Mouse (Mus musculus) urinary bladder, postnatal 36 days (tissue): Measurements from ENCODE around the gene Sptb.

ENCODE experiments used
- DNase-seq, 2 experiments: peaks; one replicate each; pipeline ENCODE4 v3.0.0; 2022; ENCODE audit warnings: low spot score in 2 of 2, mixed read lengths in 1 of 2

Sptb gene

DNA sequence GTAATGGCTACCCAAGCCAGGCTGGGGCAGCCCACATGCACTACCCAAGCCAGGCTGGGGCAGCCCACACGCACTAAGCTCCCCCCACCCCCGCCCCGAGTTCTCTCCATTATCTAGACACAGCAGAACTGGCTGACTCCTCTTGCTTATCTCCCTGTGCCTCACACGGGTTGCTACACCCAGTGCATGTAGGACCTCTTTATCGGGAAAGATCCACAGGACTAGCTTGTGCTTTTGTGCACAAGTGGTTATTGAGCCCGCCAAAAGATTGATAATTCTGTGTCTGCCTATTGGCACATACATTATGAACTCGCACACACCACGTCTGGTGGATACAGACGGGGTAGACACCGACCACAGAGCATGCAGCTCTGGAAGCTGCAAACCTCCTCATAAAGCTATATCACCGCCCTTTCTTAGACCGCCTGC, 36.5 kb downstream of the Sptb start:
- DNase-seq: no peak

DNA sequence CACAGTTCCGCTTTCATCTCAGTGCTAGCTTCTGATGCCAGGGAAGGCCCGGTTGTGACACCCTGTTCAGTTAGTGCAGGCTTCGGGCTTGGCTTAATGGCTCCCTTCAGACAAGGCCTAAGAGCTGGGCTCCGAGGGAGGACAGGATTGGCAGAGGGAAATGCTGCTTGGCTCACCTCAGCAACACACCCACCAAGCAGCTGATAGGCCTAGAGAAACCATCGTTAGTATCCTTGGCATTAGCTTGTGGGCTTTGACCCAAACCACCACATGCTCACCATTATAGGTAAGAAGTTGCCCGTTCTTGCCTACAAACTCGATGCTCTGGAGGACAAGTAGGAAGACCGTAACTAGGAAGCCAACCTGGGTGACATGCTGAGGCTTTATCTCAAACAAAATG, 38.3 kb downstream of the Sptb start:
- no peak for DNase-seq

DNA sequence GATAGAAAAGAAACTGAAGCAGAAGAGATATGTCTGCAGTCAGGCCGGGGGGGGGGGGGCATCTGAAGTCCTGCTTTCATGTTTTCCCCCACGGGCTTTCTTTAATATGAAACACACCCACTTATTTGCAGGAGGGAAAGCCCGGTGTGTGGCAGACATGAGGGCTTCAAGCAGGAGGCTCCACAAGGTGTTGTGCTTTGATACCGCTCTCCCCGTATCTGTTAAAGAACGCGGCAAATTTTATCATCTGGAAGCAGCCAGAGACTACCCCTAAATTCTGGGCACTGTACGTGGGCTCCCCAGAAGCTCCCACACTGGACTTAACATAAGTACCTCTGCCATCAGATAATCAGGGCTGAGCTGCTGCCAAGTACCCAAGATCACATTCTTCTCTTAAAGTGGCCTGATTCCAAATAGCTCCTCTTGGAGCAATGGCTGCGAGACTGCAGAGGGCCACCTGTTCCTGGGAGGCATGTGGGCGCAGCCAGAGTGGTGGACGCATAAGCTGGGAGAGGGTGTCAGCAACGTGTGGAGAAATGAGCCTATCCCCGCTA, 39.7 kb downstream of the Sptb start:
- no peak for DNase-seq

DNA sequence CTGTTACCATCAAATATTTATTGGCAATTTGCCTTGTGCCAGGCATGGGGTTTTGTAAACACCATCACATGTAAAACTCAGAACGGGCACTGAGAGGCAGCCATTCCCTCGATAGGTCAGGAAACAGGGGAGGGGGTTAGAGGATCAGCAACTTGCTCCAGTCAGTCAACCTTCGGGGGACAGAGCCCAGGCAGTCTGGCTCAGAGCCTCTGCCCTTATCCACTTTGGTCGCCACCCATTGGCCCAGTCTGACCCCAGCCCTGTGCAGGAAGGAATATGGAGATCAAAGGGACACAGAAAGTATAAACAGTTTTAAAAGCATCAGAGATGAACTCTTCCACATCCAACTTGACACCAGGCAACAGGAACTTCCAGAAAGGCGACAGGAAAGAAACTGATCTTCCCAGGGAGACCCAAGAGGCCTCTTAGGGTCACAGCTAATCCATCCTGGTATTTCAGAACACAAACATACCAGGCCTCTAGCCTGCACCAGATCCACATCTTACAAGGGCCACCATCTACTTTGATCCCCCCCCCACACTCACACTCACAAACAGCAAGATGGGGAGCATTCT, 40.3 kb downstream of the Sptb start:
- no peak for DNase-seq

DNA sequence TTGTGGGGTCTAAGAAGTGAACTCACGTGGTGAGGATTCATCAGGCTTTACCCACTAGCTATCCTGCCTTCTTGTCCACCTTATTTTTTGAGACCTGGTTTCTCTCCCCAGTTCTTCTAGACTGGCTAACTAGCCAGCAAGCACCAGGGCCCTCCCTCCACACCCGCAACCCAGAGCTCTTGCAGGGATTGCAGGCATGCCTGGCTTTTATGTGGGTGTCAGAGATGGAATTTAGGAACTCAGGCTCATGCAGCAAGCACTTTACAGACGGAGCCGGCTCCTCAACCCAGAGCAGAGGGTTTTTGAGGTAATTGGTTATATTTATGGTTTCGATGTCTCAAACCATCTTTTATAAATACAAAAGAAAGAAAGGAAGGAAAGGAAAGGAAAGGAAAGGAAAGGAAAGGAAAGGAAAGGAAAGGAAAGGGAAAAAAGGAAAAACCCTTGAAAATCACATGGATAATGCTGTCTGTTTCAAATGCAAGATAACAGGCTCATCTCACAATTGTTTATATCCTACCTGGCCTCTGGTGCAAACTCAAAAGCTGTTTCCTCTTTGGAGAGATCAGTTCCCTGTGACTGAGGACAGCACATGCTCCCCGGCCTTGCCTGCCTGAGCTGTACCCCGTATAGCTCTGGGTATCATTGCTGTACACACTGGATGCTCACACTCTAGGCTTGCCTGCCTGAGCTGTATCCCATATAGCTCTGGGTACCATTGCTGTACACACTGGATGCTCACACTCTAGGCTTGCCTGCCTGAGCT, 41.5 kb downstream of the Sptb start:
- DNase-seq: no peak

DNA sequence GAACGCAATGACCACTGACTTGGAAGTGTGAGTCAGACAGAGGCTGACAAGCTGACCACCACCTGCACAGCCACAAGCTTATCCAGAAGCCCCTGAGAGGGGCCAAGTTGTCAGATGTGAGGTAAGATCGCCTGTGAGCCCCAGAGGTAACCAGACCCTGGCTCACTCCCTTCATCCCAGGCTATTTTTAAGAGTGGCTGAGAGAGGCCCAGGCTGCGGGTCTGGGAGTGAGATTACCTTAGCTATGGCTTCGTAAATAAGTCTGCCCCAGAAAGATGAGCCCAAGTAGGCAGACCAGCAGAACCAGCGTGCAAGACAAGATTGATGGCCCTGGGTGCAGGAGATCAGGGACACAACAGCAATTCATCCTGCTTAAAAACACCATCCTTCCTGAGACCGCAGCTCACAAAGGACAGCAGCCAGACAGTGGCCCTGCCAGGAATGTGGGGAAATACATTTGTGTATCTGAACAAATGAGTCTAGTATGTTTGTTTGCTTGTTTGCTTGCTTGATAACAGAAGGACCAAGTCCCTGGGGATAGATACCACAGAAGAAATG, 58.5 kb downstream of the Sptb start:
- no peak for DNase-seq

DNA sequence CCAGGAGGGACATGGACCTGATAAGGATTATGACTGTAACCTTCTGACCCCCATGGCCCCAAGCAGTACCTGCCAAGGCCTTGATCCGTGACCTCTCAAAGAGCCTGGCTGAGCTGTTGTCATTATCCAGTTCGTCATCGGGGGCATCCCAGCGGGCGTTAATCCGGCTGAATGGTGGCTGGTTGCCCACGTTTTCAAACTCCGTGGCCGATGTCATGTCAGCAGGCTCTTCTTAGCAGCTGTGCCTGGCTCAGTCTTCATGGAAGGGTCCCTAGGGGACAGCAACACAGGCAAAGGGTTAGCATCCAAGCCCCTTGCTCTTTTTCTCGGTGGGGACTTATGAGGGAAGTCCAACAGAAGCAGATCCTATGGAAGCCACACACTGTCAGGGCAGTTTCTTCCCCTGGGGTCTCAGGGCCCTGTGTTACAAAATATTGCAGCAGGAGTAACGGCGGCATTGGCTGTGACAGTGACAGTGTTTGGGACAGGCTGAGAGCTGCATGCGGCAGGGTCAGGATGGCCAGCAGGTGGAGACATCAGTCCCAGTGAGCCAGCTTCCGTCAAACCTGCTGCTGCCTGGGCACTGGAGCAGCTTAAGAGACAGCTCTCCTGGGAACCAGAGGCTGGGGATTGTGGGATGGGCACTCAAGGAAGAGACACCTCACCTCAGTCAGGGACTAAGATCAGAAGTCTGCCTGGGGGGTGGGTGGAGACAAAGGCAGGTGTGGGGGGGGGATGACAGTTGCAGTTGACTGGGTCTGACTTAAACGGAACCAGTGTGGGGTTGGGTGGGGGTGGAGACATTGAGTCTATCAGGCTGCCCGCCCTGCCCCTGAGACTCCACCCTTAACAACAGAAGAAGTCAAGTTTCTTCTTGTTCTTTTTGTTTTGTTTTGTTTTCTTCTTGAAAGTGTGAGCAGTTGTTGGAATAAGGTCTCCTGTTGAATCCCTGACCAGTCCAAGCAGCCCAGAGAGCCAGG, 60.3 kb downstream of the Sptb start:
- DNase-seq: peak; percentile 48 to 69

DNA sequence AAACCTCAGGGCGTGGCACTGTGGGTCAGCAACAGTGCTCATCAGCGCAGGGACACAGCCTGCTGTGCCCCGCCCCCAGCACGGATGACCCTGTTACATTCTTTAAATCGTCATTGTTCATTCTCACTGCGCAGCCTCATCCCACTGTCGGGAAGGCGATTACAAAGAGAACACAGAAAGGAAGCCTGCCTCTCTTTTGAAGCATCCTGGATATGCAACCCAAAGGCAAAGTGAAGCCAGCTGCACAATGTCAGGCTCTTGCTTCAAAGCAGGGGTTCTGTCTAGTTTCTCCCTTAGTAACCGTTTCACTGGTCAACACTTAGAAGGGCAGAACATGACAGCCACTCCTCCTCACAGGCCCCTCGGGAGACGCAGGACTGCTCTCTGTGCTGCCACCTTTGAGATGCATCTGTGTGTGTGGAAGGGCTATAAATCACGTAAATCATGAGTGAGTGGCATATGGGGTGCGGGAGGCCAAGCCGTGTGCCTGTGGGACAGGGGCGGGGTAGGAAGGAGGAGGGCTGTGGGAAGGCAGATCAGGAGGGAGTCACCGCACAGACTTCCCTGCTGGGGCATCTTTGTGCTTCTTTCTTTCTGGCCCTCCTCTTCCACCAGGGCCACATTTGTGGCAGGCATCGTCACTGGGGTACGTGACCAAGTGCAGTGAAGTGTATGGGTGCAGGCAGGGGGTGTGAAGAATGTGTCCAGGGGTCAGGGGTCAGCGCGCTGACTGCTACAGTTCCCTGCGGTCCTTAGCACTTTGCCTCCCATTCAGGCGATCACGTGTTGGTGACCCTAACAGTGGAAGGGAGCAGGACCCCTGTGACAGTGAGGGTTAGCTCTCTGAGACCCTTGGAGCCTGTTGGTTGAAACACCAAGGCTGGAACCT, 64.9 kb downstream of the Sptb start:
- no peak for DNase-seq

DNA sequence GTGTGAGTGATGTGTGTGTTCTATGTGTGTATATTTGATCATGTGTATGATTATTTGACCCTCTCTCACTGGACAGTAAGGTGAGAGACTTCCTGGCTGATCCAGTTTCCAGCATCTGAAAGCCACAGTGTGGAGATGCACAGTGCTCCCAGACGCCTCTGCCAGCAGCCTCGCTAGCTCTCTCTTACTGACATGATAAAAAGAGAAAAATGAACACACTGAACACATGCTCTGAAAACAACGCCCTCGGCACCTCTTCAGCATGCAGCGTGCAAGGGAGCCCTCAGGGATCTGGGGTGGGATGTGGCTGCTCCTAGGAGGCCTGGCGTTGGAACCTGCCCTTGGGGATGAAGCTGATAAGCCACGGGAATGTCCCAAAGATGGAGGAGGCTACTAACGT, 66.7 kb downstream of the Sptb start:
- DNase-seq: no peak

DNA sequence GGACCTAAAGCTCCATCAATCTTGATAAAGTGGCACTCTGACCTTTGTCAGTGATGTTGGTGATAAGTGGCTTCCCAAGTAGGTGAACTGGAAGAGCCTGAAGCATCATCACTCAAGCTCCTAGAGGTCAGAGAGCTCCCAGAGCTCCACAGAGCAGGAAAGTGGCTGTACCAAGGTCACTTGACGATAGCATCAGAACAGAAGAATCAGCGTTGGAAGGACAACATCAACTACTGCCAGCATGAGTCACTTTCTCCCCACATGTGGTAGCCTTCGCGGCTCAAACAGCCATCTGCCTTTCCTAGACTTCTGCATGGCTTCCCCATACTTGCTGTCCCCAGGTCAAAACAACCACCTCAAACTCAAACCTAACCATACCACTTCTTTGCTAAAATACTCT, 67.7 kb downstream of the Sptb start:
- no peak for DNase-seq

DNA sequence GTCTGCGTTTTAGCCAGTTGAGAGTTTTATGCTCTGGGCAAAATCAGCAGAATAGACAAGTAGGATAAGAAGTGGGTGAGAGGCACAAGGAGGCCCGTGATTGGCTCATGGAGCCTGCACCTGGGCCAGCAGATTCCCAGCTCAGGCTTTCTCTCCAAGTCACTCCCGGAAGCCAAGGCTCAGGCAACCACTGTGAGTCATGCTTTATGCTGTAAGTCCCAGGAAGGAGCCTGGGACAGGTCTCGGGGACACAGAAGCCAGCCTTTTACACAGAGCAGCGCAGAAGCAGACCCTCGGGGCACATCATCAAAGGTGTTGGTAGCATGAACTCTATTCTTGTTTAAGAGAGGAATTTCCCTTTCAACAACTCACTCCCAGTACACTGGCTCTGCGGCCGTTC, 69.7 kb downstream of the Sptb start:
- DNase-seq: no peak

DNA sequence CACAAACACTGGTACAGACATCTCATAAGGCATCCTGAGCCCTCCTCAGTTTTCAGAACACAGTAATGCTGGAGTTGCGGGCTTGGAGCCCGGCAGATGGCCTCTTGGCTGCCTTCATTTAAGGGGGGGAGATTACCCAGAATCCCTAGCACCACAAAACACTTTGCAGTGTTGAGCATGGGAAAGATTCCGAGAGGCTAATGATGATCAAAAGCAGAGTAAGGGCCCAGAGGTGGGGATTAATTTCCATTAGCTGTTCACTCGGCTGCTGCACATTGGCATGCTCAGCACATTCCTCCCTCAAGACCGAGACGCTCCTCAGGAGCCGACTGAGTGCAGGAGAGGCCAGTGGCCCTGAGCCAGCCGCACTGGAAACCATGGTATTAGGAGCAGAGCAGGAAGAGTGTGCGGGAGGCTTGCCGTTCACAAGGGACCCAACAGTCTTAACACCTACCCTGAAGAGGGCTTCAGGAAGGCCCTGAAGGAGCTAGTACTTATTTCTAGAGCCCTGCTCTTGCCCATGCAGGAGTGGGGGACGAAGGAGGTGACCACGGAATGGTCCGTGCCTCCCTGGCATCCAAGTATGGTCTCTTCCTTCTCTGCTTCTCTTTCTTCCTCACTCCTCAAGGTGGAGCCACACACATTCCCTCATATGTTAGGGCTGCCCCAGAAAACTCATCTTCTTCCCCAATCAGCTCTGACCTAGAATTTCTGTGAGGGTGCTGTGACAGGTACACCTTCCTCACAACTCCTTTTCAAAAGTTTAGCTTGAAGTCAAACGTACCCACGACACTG, 75.3 kb downstream of the Sptb start:
- no peak for DNase-seq

DNA sequence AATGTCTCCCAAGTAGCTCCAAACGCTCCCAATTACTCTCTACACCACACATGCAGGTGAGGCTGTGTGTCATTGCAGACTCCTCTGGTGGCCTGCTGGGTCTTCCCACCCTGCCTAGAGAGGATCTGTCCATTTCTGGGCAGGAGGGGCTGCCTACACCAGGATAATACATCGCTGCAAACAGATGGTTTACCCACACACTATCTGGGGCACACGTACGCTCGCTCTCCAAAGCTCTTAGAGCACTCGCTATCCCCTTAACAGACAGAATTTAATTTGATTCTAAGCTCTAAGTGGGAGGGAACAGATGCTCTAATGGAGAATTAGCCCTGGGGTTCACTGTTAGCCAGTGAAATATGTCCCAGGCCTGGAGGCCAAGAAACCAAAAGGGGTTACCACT, 87.0 kb downstream of the Sptb start:
- DNase-seq: no peak

DNA sequence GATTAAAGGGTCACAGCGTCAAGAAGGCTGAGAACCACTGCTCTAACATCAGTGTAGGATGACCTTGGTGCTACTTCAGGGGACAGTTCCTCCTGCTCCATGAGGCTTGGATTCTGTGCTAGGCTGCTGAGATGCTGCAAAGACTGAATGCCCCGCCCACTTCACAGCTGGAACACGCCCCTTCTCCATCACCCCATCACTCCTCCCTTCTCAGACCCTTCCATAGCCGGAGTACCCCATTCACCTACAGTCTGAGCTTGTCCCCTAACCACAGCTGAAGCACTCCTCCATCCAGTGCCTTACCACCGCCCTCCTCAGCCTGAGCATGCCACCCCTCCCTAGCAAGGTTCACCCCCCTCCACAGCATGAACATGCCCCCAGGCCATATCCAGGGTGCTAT, 90.5 kb downstream of the Sptb start:
- DNase-seq: no peak

DNA sequence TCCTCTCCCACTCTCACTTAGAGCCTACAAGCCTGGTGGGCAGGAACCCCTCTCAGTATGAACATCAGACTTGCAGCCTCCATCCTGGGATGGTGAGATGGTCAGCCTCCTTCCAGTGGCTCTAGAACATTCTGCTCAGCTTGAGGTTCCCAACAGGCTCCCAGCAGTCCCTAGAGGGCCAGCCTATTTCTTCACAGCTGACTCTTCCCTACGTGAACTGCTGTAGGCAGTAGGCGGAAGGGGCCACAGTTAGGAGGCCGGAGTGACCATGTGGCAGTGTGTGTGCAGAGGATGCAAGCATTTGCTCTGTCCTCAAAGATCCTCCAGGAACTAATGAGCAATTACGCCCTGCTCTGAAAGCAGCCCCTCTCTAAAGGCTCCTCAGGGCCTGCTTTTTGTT, 92.2 kb downstream of the Sptb start:
- DNase-seq: no peak

DNA sequence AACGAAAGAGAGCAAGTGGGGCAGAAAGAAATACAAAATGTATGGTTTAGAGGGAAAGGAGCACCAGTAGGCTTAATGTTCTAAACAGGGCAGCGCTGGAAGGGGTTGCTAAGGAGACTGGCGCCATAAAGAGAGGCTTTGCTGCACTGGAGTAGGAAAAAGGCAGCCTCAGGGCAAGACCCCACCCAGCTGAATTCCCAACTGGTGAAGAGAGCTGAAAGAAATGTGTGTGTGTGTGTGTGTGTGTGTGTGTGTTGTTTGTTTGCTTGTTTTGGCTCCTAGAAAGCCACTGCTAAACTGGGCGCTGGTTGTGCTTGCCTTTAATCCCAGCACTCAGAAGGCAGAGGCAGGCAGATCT, 94.8 kb downstream of the Sptb start:
- no peak for DNase-seq

DNA sequence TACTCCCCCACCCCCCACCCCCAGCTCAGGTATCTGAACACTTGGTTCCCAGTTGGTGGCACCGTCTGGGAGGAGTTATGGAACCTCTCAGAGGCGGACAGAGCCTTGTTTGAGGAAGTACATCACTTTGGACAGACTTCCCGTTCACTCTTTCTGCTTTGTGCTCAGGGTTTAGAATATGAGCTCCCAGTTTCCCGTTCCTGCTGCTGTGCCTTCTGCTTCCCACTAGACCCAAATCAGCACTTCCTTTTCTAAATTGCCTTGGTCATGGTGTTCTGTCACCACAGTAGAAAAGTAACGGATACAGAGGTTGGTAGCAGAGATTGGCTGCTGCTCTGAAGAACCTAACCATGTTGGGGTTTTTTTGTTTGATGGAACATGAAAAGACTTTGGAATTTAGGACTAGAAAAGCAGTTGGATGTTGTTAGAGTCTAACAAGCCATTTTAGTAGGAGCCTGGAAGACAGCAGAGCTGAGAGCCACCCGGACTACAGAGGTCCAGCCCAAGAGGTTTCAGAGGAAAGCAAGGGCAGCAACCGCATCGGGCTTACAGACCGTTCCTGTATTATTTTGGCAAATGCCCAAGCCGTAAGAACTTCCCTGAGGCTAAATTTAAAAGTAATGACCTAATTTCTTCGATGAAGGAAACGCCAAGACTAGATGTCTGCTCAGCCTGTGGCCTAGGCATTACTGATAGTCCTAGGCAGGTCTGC, 95.3 kb downstream of the Sptb start:
- DNase-seq: no peak

DNA sequence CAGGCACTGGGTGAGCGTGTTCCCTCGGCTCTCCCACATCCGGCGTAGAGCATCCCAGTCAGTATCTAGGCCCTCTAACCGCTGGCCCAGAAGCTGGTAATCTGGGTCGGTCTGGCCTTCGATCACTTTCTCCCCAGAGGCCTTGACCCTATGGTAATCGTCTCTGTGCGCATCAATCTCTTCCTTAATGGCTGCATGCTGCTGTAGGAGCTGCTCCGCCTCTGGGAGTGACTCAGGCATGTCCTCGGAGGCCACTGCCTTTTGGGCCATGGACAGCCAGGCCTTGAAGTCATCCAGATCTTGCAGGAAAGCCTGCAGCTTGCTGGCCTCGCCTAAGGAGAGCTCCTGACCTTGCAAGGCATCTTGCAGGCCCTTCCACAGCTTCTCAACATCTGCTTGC, 97.7 kb downstream of the Sptb start:
- no peak for DNase-seq

DNA sequence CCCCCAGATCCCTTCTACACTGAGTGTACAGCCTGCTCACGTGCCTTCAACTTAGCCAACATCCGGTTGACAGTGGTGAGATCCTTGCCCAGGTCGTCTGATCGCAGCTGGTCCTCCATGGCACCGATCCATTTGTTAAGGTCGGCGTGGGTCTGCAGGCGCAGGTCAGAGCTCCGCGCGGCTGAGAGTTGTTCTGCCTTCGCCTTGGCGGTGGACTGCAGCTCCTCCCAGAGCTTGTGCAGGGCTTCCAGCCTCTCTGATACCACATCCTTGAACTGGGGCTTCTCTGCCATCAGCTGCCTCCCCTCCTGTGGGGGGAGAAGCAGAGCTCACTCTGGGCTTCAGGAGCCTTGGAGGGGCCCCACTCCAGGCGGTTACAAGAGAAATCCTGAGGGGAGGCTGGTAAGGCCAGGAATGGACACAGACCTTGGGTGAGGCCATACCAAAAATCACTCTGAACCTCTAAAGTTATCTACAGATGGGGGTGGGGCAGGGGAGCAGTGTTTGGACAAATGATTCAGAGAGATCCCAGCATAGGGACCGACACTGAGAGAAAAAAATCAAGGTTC, 101.3 kb downstream of the Sptb start:
- DNase-seq: no peak
